Mouse (Mus musculus): ENCODE data around the gene Cyth3.

Gene Cyth3

DNA sequence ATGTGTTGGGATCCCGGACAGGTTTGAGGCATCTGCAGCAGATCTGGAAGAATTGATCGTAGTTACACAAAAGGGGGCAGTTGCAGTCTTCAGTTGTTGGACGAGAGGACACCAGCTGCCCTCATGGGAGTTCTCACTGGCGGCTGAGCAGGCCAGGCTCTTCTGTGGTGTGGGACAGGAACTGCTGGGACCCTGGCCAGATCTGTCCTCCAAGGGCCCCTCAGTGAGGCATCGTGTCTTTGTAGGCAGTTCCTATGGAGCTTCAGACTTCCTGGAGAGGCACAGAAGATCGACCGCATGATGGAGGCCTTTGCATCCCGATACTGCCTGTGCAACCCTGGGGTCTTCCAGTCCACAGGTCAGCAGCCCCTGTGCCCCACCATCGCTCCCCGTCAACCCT lies 78.8 kb downstream of the Cyth3 start:
- Histone ChIP-seq H3K4me1 (replicated peaks; ENCODE audit: low read depth, low read length) (no peaks in the 10 kb centered on the region), H3K36me3 (ENCODE audit: insufficient read depth, low read length) (peaks cover 21% of the 10 kb centered on the region), H3K27me3 (ENCODE audit: insufficient read depth, low read length) (no peaks in the 10 kb centered on the region), H3K4me3 (replicated peaks; ENCODE audit: low read length) (no peak overlapping the region), H3K9me3 (ENCODE audit: low read length) (0 out of 2 replicates have a peak, but pooled peaks cover 3% of the 10 kb centered on the region)
- TF ChIP-seq NANOG (IDR thresholded peaks at IDR 0.05; ENCODE audit: borderline replicate concordance, low read length) (no peak), POU5F1 (IDR thresholded peaks at IDR 0.05; ENCODE audit: borderline replicate concordance, low read length) (no peak), CTCF (conservative IDR thresholded peaks at IDR 0.05; ENCODE audit: low read length) (no peak)

DNA sequence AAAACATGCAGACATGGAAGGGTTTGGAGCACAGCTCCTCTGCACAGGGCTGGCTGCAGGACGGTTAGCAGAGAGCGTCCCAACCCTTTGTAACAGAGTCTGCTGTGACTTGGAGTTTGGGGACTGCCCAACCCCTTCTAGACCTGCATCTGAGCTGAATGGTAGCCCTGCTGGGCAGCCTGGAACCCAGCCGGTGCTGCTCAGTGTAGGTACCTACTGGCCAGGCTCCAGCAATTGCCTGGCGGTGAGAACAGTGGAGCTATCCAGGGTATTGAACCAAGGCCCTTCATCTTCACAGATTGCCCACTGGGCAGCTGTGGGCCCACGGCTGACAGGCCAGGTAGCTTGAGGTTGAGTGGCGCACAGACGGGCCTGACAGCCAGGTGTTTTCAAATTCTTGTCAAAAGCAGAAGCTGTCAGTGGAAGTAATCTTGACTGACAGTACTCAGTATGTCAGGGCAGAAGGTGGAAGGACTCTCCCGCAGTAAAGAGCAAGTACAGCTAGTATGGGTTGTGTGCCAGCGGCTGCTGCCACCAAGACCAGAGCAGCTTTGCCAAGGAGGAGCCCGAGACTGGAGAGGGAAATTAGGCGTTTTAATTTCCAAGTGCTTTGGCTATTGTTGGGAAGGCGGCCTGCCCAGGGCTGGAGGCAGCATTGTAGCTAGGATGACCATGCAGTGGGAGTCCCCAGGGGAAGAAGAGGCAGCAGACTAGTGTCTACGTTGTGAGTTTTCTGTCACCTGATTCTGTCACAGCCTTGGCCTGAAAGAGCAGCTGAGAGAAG lies 82.8 kb downstream of the Cyth3 start:
- Histone ChIP-seq H3K36me3 (ENCODE audit: insufficient read depth, low read length) (peaks cover 47% of the 10 kb centered on the region), H3K27me3 (ENCODE audit: insufficient read depth, low read length) (no peaks in the 10 kb centered on the region), H3K4me3 (replicated peaks; ENCODE audit: low read length) (no peak overlapping the region), H3K9me3 (ENCODE audit: low read length) (0 out of 2 replicates have a peak, but pooled peaks cover 3% of the 10 kb centered on the region), H3K4me1 (replicated peaks; ENCODE audit: low read depth, low read length) (no peaks in the 10 kb centered on the region; the same call in 1 of the 2 replicates)
- no peak for TF ChIP-seq NANOG (IDR thresholded peaks at IDR 0.05; ENCODE audit: borderline replicate concordance, low read length)
- no peak for TF ChIP-seq POU5F1 (IDR thresholded peaks at IDR 0.05; ENCODE audit: borderline replicate concordance, low read length)
- TF ChIP-seq CTCF (conservative IDR thresholded peaks at IDR 0.05; ENCODE audit: low read length), result no peak

GRCm38 (mm10) chr5:143705659-143705982 lies 83.4 kb downstream of the Cyth3 start:
- Histone ChIP-seq H3K9me3 (ENCODE audit: low read length) (0 out of 2 replicates have a peak, but pooled peaks cover 3% of the 10 kb centered on the region), H3K36me3 (ENCODE audit: insufficient read depth, low read length) (peaks cover 52% of the 10 kb centered on the region), H3K27me3 (ENCODE audit: insufficient read depth, low read length) (no peaks in the 10 kb centered on the region), H3K4me1 (replicated peaks; ENCODE audit: low read depth, low read length) (no peaks in the 10 kb centered on the region; the same call in 1 of the 2 replicates), H3K4me3 (replicated peaks; ENCODE audit: low read length) (no peak overlapping the region)
- TF ChIP-seq POU5F1 (IDR thresholded peaks at IDR 0.05; ENCODE audit: borderline replicate concordance, low read length) (no peak), CTCF (conservative IDR thresholded peaks at IDR 0.05; ENCODE audit: low read length) (no peak), NANOG (IDR thresholded peaks at IDR 0.05; ENCODE audit: borderline replicate concordance, low read length) (no peak)

DNA sequence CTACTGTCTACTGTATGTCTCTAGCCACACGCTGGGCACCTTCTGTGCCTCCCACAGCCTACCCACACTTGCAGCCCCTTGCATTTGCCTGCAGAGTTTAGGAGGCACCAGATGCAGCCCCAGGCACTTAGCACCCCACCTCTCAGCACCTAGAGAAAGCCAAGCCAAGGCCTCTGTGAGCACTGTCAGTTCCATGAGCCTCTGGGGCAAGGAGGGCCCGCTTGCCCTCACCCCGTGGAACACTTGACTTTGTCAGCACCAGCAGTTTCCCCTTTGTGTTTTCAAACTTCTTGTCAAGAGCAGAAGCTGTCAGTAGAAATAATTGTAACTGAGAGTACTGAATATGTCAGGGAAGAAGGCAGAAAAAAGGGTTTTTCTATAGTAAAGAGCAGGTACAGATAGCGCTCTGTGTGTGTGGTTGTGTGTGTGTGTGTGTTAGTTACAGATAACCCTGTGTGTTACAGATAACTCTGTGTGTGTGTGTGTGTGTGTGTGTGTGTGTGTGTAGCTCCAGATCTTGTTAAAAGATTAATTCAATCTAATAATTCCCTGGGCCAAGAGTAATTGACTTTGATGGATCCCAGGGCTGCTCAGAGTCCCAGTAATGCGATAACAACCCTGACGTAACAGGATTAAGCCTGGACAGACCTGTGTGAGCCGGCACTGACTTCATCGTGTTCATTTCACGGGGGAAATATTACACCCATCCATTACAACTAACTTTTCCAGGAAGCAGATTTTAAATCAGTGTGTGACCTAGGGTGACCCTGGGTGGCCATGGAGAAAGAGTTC lies 84.0 kb downstream of the Cyth3 start:
- Histone ChIP-seq H3K4me1 (replicated peaks; ENCODE audit: low read depth, low read length) (no peaks in the 10 kb centered on the region; the same call in 1 of the 2 replicates), H3K27me3 (ENCODE audit: insufficient read depth, low read length) (no peaks in the 10 kb centered on the region), H3K9me3 (ENCODE audit: low read length) (0 out of 2 replicates have a peak, but pooled peaks cover 3% of the 10 kb centered on the region), H3K4me3 (replicated peaks; ENCODE audit: low read length) (no peak overlapping the region), H3K36me3 (ENCODE audit: insufficient read depth, low read length) (peaks cover 53% of the 10 kb centered on the region)
- TF ChIP-seq POU5F1 (IDR thresholded peaks at IDR 0.05; ENCODE audit: borderline replicate concordance, low read length), result no peak

DNA sequence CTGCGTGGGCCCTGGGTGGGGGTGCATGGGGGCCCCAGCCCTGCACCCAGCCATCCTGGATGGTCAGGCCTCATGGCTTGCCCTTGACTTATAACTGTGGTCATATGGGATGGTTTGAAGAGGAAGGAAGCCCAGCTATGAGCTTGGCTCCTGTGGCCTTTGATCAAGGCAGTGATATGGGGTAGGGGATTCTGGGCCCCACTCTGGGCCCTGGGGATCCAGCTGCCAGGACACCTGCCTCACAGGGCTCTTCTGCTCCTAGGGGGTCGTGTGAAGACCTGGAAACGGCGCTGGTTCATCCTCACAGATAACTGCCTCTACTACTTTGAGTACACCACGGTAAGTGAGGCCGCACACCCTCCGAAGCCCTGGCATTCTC lies 84.6 kb downstream of the Cyth3 start:
- H3K9me3 ChIP-seq (ENCODE audit: low read length), result no peaks in the 10 kb centered on the region

DNA sequence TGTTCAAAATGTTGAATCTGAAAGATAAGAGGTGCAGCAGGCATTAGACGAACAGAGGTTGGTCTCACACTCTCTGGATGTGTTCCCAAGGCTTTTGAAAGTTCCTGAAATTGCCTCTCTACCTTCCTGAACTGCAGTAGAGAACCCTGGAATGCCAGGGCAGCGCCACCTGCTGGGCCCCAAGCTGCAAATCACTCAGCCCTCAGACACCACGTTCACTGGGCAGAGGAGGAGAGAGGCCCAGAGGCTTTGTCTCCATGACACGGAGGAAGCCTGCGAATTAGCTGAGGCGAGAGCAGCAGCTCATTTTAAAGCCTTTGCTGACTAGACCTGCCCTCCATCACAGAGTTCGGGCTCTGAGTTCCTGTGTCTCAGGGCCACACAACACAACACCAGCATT lies 89.1 kb downstream of the Cyth3 start:
- Histone ChIP-seq H3K4me1 (replicated peaks; ENCODE audit: low read depth, low read length) (peaks cover 17% of the 10 kb centered on the region), H3K27me3 (ENCODE audit: insufficient read depth, low read length) (no peaks in the 10 kb centered on the region), H3K4me3 (replicated peaks; ENCODE audit: low read length) (no peak overlapping the region), H3K9me3 (ENCODE audit: low read length) (no peaks in the 10 kb centered on the region), H3K36me3 (ENCODE audit: insufficient read depth, low read length) (peaks cover 93% of the 10 kb centered on the region)
- TF ChIP-seq CTCF (conservative IDR thresholded peaks at IDR 0.05; ENCODE audit: low read length) (peak; percentile 63), POU5F1 (IDR thresholded peaks at IDR 0.05; ENCODE audit: borderline replicate concordance, low read length) (no peak), NANOG (IDR thresholded peaks at IDR 0.05; ENCODE audit: borderline replicate concordance, low read length) (no peak)

More for the DNA sequence above, 84.6 kb downstream of the Cyth3 start:
- H3K4me1 ChIP-seq (replicated peaks; ENCODE audit: low read depth, low read length), result peaks cover 4% of the 10 kb centered on the region
- peaks cover 58% of the 10 kb centered on the region for H3K36me3 ChIP-seq (ENCODE audit: insufficient read depth, low read length)
- H3K27me3 ChIP-seq (ENCODE audit: insufficient read depth, low read length), result no peaks in the 10 kb centered on the region
- H3K4me3 ChIP-seq (replicated peaks; ENCODE audit: low read length), result no peak overlapping the region
- no peak for TF ChIP-seq POU5F1 (IDR thresholded peaks at IDR 0.05; ENCODE audit: borderline replicate concordance, low read length)
- no peak for TF ChIP-seq NANOG (IDR thresholded peaks at IDR 0.05; ENCODE audit: borderline replicate concordance, low read length)
- TF ChIP-seq CTCF (conservative IDR thresholded peaks at IDR 0.05; ENCODE audit: low read length), result no peak

DNA sequence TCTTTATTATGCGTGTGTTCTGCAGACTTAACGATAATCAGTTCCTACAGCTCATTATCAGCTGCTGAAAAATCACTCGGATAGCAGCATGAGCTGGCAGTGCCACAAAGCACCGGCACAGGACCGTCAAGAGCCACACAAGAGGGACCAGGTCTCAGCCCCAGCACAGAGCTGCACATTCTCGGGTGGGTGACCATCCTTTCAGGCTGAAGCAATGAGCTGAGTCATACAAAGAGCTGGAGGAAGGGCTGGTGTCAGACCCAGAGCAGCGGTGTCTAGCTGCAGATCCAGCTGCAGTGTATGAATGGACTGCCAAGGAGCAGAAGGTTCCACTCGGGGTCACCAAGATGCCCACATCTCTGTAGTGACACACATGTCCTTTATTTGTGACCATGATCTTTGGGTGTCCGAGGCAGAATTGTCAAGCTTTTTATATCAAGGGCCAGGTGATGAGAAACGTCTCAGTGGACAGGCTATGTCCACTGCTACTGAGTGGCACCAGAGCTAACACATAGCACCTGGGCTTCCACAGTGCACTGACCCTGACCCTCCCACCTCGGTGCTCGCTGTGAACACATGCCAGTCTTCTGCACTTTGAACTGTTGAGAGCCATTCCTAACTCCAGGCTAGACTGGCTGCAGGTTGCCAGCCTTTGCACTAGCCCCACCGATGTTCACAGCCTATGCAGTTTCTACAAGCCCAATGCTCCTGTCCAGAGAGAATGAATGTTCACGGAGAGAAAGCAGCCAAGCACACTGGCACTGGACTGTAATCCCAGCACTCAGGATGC lies 90.0 kb downstream of the Cyth3 start:
- Histone ChIP-seq H3K4me3 (replicated peaks; ENCODE audit: low read length) (no peak overlapping the region), H3K36me3 (ENCODE audit: insufficient read depth, low read length) (peaks cover 98% of the 10 kb centered on the region), H3K27me3 (ENCODE audit: insufficient read depth, low read length) (no peaks in the 10 kb centered on the region), H3K4me1 (replicated peaks; ENCODE audit: low read depth, low read length) (peaks cover 17% of the 10 kb centered on the region), H3K9me3 (ENCODE audit: low read length) (no peaks in the 10 kb centered on the region)
- TF ChIP-seq CTCF (conservative IDR thresholded peaks at IDR 0.05; ENCODE audit: low read length), result no peak
- no peak for TF ChIP-seq NANOG (IDR thresholded peaks at IDR 0.05; ENCODE audit: borderline replicate concordance, low read length)
- no peak for TF ChIP-seq POU5F1 (IDR thresholded peaks at IDR 0.05; ENCODE audit: borderline replicate concordance, low read length)

- H3K4me1 ChIP-seq (replicated peaks; ENCODE audit: low read depth, low read length), result no peaks in the 10 kb centered on the region
- H3K36me3 ChIP-seq (ENCODE audit: insufficient read depth, low read length), result peaks cover 97% of the 10 kb centered on the region
- TF ChIP-seq NANOG (IDR thresholded peaks at IDR 0.05; ENCODE audit: borderline replicate concordance, low read length) (no peak), POU5F1 (IDR thresholded peaks at IDR 0.05; ENCODE audit: borderline replicate concordance, low read length) (no peak), CTCF (conservative IDR thresholded peaks at IDR 0.05; ENCODE audit: low read length) (no peak)
- no peaks in the 10 kb centered on the region for H3K9me3 ChIP-seq (ENCODE audit: low read length)
- H3K27me3 ChIP-seq (ENCODE audit: insufficient read depth, low read length), result no peaks in the 10 kb centered on the region
- H3K4me3 ChIP-seq (replicated peaks; ENCODE audit: low read length), result no peak overlapping the region
Observed at GRCm38 (mm10) chr5:143721962-143722361, 99.7 kb downstream of the Cyth3 start.

All from E14TG2a.4 (cell line).